Mouse (Mus musculus): ENCODE data around the gene Ggt7. TPM values are rescaled to one million over a fixed set of nuclear protein-coding genes. Genes with fewer than 3 reads are reported as not detected.

The Ggt7 gene
- total RNA-seq, 2 experiments from 2014 or later: not detected

Other genes with a start within 250 kb of the Ggt7 start
- 4.4 and 5.2 TPM in 2 replicates for gene Map1lc3a, start 241.9 kb downstream of the Ggt7 start, total RNA-seq (2014; fragmentation: Nextera tagmentation)
- gene Map1lc3a, start 241.9 kb downstream of the Ggt7 start, total RNA-seq (2017): 2.7 TPM in 1 of 2 replicates, not detected in the other
- gene Pigu, start 160.8 kb downstream of the Ggt7 start, total RNA-seq (2014; fragmentation: Nextera tagmentation): 50.9 and 66.4 TPM in 2 replicates
- 36.8 and 63.2 TPM in 2 replicates for gene Pigu, start 160.8 kb downstream of the Ggt7 start, total RNA-seq (2017)
- 1.9 and 2.8 TPM in 2 replicates for gene Trp53inp2, start 137.2 kb downstream of the Ggt7 start, total RNA-seq (2014; fragmentation: Nextera tagmentation)
- 3.7 and 4.7 TPM in 2 replicates for gene Trp53inp2, start 137.2 kb downstream of the Ggt7 start, total RNA-seq (2017)
- gene Ncoa6, start 44.3 kb downstream of the Ggt7 start, total RNA-seq (2014; fragmentation: Nextera tagmentation): 65.7 and 78.0 TPM in 2 replicates
- gene Ncoa6, start 44.3 kb downstream of the Ggt7 start, total RNA-seq (2017): 8.4 and 17.9 TPM in 2 replicates
- gene Acss2, start 289 bp downstream of the Ggt7 start, total RNA-seq (2014; fragmentation: Nextera tagmentation): 33.7 and 36.7 TPM in 2 replicates
- 27.4 and 37.7 TPM in 2 replicates for gene Acss2, start 289 bp downstream of the Ggt7 start, total RNA-seq (2017)
- gene Gss, start 74.6 kb upstream of the Ggt7 start, total RNA-seq (2014; fragmentation: Nextera tagmentation): 20.2 and 27.0 TPM in 2 replicates
- 18.9 and 23.2 TPM in 2 replicates for gene Gss, start 74.6 kb upstream of the Ggt7 start, total RNA-seq (2017)
- gene Myh7b, start 93.0 kb upstream of the Ggt7 start, total RNA-seq (2014; fragmentation: Nextera tagmentation): not detected in 2 replicates
- gene Myh7b, start 93.0 kb upstream of the Ggt7 start, total RNA-seq (2017): not detected in 2 replicates
- 86.6 and 122 TPM in 2 replicates for gene Trpc4ap, start 174.1 kb upstream of the Ggt7 start, total RNA-seq (2014; fragmentation: Nextera tagmentation)
- 45.2 and 61.0 TPM in 2 replicates for gene Trpc4ap, start 174.1 kb upstream of the Ggt7 start, total RNA-seq (2017)
- 15.9 and 23.0 TPM in 2 replicates for gene Edem2, start 211.2 kb upstream of the Ggt7 start, total RNA-seq (2014; fragmentation: Nextera tagmentation)
- 10.1 and 14.7 TPM in 2 replicates for gene Edem2, start 211.2 kb upstream of the Ggt7 start, total RNA-seq (2017)
- gene Gm17581, start 217.6 kb upstream of the Ggt7 start, total RNA-seq (2014; fragmentation: Nextera tagmentation): not detected in 2 replicates
- not detected in 2 replicates for gene Gm17581, start 217.6 kb upstream of the Ggt7 start, total RNA-seq (2017)
- not detected in 2 replicates for gene Procr, start 232.9 kb upstream of the Ggt7 start, total RNA-seq (2014; fragmentation: Nextera tagmentation)
- 1.4 TPM in 1 of 2 replicates, not detected in the other for gene Procr, start 232.9 kb upstream of the Ggt7 start, total RNA-seq (2017)

Measured in megakaryocyte-erythroid progenitor cell, adult 5-6 weeks (primary cell).